Mouse (Mus musculus): ENCODE data around the gene Emc4.

Gene Emc4

GRCm38 (mm10) chr2:112353685-112354455 lies 14.0 kb downstream of the Emc4 start:
- in situ Hi-C loops (cut with MboI; ENCODE audit: unreplicated experiment in 2 of 2): no loop called here

- in situ Hi-C loops (cut with MboI; ENCODE audit: unreplicated experiment in 2 of 2): loop anchor here in 1 of 2 experiments (25.0 kb wide), 1 partner anchor 1764 kb away; no protein-coding TSS in a partner anchor
These were observed 19.6 kb downstream of the Emc4 start for GRCm38 (mm10) chr2:112348246-112348645.

GRCm38 (mm10) chr2:112341117-112341516 lies 26.7 kb downstream of the Emc4 start:
- in situ Hi-C loops (cut with MboI; ENCODE audit: unreplicated experiment in 2 of 2): loop anchor here in 1 of 2 experiments (25.0 kb wide), 1 partner anchor 1771 kb away; no protein-coding TSS in a partner anchor

GRCm38 (mm10) chr2:112339736-112340135 lies 28.1 kb downstream of the Emc4 start:
- in situ Hi-C loops (cut with MboI; ENCODE audit: unreplicated experiment in 2 of 2): loop anchor here (10.0 to 25.0 kb wide), 2 partner anchors 75 to 1773 kb away; partner anchors contain the start of genes Gm21985 (in 1 of the 2), Nop10 (in 1 of the 2) and Slc12a6 (in 1 of the 2)

DNA sequence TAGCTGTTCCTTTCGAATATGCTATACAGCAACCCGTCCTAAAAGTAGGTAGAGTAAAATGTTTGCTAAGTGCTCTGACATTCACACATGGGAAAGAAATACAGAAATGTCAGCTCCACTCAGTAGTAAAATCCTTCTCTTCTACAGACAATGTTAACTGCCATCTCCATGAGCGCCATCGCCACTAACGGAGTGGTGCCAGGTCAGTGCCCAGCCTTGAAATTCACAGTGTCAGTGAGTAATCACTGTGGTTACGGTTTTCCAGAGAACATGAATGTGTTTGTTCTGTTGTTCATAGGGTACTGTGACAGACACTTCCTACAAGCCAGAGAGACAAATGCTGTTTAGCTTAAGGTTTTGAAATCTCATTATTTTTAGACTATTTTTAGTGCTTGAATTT lies 30.6 kb downstream of the Emc4 start:
- in situ Hi-C loops (cut with MboI; ENCODE audit: unreplicated experiment in 2 of 2): loop anchor here (10.0 to 25.0 kb wide), 2 partner anchors 72 to 1775 kb away; partner anchors contain the start of genes Gm21985 (in 1 of the 2), Nop10 (in 1 of the 2) and Slc12a6 (in 1 of the 2)

GRCm38 (mm10) chr2:112332051-112332898 lies 35.6 kb downstream of the Emc4 start:
- in situ Hi-C loops (cut with MboI; ENCODE audit: unreplicated experiment in 2 of 2): loop anchor here (10.0 to 25.0 kb wide), 2 partner anchors 67 to 1780 kb away; partner anchors contain the start of genes Gm21985 (in 1 of the 2), Nop10 (in 1 of the 2) and Slc12a6 (in 1 of the 2)

- in situ Hi-C loops (cut with MboI; ENCODE audit: unreplicated experiment in 2 of 2): loop anchor here in 1 of 2 experiments (25.0 kb wide), 1 partner anchor 1784 kb away; no protein-coding TSS in a partner anchor
These were observed 39.6 kb downstream of the Emc4 start for GRCm38 (mm10) chr2:112328069-112328777.

GRCm38 (mm10) chr2:112318905-112319304 lies 48.9 kb downstream of the Emc4 start:
- in situ Hi-C loops (cut with MboI; ENCODE audit: unreplicated experiment in 2 of 2): no loop called here

GRCm38 (mm10) chr2:112318227-112318626 lies 49.6 kb downstream of the Emc4 start:
- in situ Hi-C loops (cut with MboI; ENCODE audit: unreplicated experiment in 2 of 2): no loop called here

- in situ Hi-C loops (cut with MboI; ENCODE audit: unreplicated experiment in 2 of 2): no loop called here
These were observed 52.2 kb downstream of the Emc4 start for GRCm38 (mm10) chr2:112315638-112316037.

Measured in v-Abl transformed pro-B cells (cell line).